Mouse (Mus musculus): ENCODE measurements around the gene Igf2bp2.
A peak's percentile ranks its signal among the peaks of the same experiment; 100 is the strongest.

Igf2bp2 gene

DNA sequence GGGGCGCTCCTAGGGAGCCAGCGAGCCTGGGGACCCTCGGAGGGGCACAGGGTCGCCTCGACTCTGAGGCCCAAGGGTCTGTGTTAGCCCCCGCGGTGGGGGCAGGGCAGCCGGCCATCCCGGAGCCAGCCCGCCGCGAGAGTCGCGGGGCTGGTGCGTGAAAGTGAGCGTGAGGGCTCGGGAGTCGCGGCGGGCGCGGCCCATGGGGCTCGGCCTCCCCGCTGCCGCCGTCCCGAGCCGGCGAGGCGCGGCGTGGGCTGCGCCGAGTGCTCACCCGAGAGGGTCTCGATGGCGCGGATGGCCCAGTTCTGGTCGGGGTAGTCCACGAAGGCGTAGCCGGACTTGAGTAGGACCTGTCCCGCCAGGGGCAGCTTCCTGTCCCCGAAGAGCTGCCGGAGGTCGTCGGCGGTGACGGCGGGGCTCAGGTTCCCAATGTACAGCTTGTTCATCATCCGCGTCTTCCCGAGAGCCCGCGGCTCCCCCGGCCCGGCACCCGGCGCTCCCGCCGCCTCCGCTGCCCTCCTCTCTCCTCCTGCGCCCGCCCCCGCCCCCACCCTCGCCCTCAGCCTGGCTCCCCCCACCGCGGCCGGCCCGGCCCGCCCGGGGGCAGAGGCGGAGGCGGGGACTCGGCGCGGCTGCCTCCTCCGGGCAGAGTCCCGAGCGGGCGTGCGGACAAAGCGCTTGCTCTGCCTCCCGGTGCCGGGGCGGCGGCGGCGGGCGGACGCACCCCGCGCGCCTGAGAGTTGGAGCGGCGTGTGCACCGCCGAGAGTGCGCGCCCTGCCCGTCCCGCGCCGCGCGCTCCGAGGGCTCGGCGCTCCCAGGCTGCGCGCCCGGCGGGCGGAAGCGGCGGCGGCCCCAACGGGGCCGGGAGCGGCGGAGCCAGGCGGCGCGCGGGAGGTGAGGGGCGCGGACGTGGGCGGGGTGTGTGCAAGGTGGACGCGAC lies at the start of gene Igf2bp2:
Gene Igf2bp2 (minus strand): TSS at position 788 of the 944 bp plus-strand sequence.
- Histone ChIP-seq H3K27me3 (ENCODE audit: insufficient read depth, low read length) (peaks cover 6% of the 10 kb centered on the region), H3K4me3 (replicated peaks; ENCODE audit: low read length) (peak within 1 kb of the TSS; percentile 90), H3K4me1 (replicated peaks; ENCODE audit: low read depth, low read length) (peaks cover 43% of the 10 kb centered on the region), H3K36me3 (ENCODE audit: insufficient read depth, low read length) (0 out of 2 replicates have a peak, but pooled peaks cover 1% of the 10 kb centered on the region), H3K9me3 (ENCODE audit: low read length) (no peaks in the 10 kb centered on the region)
- TF ChIP-seq POU5F1 (IDR thresholded peaks at IDR 0.05; ENCODE audit: borderline replicate concordance, low read length) (no peak), CTCF (conservative IDR thresholded peaks at IDR 0.05; ENCODE audit: low read length) (no peak), NANOG (IDR thresholded peaks at IDR 0.05; ENCODE audit: borderline replicate concordance, low read length) (no peak)

DNA sequence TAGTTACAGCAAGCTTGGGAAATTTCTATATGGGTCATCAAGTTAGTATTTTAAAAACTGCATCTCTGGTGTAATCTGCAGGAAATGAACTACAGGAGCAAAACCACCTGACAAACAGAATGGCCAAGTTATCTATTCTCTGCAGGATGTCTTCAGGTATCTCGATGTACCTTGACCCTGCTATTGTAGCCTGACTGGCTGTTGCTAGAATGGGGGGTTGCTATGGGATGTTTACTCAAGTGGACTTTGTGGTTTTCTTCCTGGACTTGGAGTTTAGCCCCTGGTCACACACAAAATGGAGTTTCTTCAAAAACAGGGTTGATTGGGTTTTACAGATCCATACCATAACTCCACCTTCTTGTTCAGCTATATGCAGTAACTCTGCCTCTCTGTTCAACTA lies 40.4 kb upstream of the Igf2bp2 start:
- Histone ChIP-seq H3K4me1 (replicated peaks; ENCODE audit: low read depth, low read length) (peaks cover 31% of the 10 kb centered on the region), H3K36me3 (ENCODE audit: insufficient read depth, low read length) (no peaks in the 10 kb centered on the region), H3K27me3 (ENCODE audit: insufficient read depth, low read length) (no peaks in the 10 kb centered on the region), H3K9me3 (ENCODE audit: low read length) (peaks cover 24% of the 10 kb centered on the region), H3K4me3 (replicated peaks; ENCODE audit: low read length) (no peak overlapping the region)
- TF ChIP-seq POU5F1 (IDR thresholded peaks at IDR 0.05; ENCODE audit: borderline replicate concordance, low read length): no peak
- TF ChIP-seq CTCF (conservative IDR thresholded peaks at IDR 0.05; ENCODE audit: low read length): no peak
- no peak for TF ChIP-seq NANOG (IDR thresholded peaks at IDR 0.05; ENCODE audit: borderline replicate concordance, low read length)

DNA sequence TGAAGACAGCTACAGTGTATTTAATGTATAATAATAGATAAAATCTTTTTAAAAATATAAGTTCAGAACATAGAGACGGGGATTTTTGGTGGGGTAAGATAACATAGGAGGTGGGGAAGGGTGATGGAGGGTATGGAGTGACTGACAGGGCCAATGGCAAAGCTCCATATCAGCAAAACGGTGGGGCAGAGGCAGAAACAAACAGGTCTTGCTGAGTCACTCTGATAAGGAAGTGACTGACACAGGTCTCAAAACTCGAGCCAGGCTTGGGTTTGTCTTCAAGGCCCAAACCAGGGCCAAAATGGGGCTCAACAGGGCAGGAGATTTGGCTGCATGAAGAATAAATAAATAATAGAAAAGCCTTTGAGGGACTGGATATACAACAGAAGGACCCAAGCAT lies 38.8 kb upstream of the Igf2bp2 start:
- Histone ChIP-seq H3K27me3 (ENCODE audit: insufficient read depth, low read length) (no peaks in the 10 kb centered on the region), H3K36me3 (ENCODE audit: insufficient read depth, low read length) (no peaks in the 10 kb centered on the region), H3K9me3 (ENCODE audit: low read length) (peaks cover 15% of the 10 kb centered on the region), H3K4me3 (replicated peaks; ENCODE audit: low read length) (no peak overlapping the region), H3K4me1 (replicated peaks; ENCODE audit: low read depth, low read length) (peaks cover 31% of the 10 kb centered on the region)
- TF ChIP-seq NANOG (IDR thresholded peaks at IDR 0.05; ENCODE audit: borderline replicate concordance, low read length) (no peak), CTCF (conservative IDR thresholded peaks at IDR 0.05; ENCODE audit: low read length) (no peak), POU5F1 (IDR thresholded peaks at IDR 0.05; ENCODE audit: borderline replicate concordance, low read length) (no peak)

DNA sequence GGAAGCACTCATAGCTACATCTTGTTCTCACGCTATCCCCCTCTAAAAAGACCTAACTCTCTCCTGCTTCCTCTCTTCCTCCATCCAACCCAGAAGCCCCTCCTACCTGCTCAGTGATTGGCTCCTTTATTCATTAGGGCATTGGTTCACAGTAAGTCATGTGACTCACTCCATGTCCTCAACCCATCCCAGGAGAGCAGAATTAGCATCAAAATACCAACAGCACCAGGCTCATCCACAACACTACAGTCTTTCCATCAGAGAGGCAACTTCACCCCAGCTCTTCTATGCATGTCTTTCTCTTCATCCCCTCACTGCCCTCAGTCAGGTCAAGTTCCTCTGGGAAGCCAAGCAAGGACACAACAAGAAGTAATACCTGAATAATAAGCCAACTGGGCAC lies 37.4 kb upstream of the Igf2bp2 start:
- Histone ChIP-seq H3K9me3 (ENCODE audit: low read length) (peaks cover 1% of the 10 kb centered on the region), H3K4me1 (replicated peaks; ENCODE audit: low read depth, low read length) (peaks cover 37% of the 10 kb centered on the region), H3K27me3 (ENCODE audit: insufficient read depth, low read length) (no peaks in the 10 kb centered on the region), H3K4me3 (replicated peaks; ENCODE audit: low read length) (peak overlapping the region; percentile 67), H3K36me3 (ENCODE audit: insufficient read depth, low read length) (no peaks in the 10 kb centered on the region)
- no peak; the same call in 1 of the 2 replicates for TF ChIP-seq POU5F1 (IDR thresholded peaks at IDR 0.05; ENCODE audit: borderline replicate concordance, low read length)
- no peak for TF ChIP-seq NANOG (IDR thresholded peaks at IDR 0.05; ENCODE audit: borderline replicate concordance, low read length)
- no peak for TF ChIP-seq CTCF (conservative IDR thresholded peaks at IDR 0.05; ENCODE audit: low read length)

DNA sequence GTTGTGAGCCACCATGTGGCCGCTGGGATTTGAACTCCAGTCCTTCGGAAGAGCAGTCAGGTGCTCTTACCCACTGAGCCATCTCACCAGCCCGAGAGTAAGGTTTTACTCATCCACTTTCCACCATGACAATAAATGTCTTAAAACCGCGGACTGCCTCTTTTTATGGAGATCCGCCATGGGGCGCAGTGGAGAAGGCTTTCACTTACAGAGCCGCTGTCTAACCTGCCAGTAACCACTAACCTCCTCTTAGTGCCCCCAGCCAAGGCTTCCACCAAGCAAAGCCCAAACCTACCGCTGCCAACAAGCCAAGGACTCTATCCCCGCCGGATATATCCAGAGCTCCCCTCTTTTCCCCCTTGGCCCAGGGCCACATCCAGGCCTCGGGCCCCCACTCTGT lies 24.3 kb upstream of the Igf2bp2 start:
- H3K4me3 ChIP-seq (replicated peaks; ENCODE audit: low read length): peak overlapping the region; percentile 78
- H3K9me3 ChIP-seq (ENCODE audit: low read length): no peaks in the 10 kb centered on the region
- peaks cover 62% of the 10 kb centered on the region for H3K4me1 ChIP-seq (replicated peaks; ENCODE audit: low read depth, low read length)
- H3K36me3 ChIP-seq (ENCODE audit: insufficient read depth, low read length): no peaks in the 10 kb centered on the region
- TF ChIP-seq CTCF (conservative IDR thresholded peaks at IDR 0.05; ENCODE audit: low read length) (no peak), NANOG (IDR thresholded peaks at IDR 0.05; ENCODE audit: borderline replicate concordance, low read length) (no peak), POU5F1 (IDR thresholded peaks at IDR 0.05; ENCODE audit: borderline replicate concordance, low read length) (no peak)
- H3K27me3 ChIP-seq (ENCODE audit: insufficient read depth, low read length): no peaks in the 10 kb centered on the region

DNA sequence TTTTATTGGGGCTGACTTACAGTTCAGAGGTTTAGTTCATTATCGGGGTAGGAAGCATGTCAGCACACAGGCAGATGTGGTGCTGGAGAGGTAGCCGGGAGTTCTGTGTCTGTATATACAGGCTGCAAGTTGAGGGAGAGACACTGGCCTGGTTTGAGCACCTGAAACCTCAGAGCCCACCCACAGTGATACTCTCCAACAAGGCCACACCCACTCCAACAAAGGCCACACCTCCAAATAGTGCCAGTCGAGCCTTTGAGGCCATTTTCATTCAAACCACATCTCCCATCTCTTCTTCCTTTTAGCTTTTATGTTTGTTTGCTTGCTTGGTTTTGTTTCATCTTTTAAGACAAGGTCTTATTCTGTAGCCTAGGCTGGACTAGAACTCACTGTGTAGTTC lies 22.3 kb upstream of the Igf2bp2 start:
- Histone ChIP-seq H3K4me1 (replicated peaks; ENCODE audit: low read depth, low read length) (peaks cover 64% of the 10 kb centered on the region), H3K36me3 (ENCODE audit: insufficient read depth, low read length) (no peaks in the 10 kb centered on the region), H3K9me3 (ENCODE audit: low read length) (no peaks in the 10 kb centered on the region), H3K27me3 (ENCODE audit: insufficient read depth, low read length) (no peaks in the 10 kb centered on the region), H3K4me3 (replicated peaks; ENCODE audit: low read length) (no peak overlapping the region)
- no peak for TF ChIP-seq NANOG (IDR thresholded peaks at IDR 0.05; ENCODE audit: borderline replicate concordance, low read length)
- no peak for TF ChIP-seq CTCF (conservative IDR thresholded peaks at IDR 0.05; ENCODE audit: low read length)
- no peak for TF ChIP-seq POU5F1 (IDR thresholded peaks at IDR 0.05; ENCODE audit: borderline replicate concordance, low read length)

DNA sequence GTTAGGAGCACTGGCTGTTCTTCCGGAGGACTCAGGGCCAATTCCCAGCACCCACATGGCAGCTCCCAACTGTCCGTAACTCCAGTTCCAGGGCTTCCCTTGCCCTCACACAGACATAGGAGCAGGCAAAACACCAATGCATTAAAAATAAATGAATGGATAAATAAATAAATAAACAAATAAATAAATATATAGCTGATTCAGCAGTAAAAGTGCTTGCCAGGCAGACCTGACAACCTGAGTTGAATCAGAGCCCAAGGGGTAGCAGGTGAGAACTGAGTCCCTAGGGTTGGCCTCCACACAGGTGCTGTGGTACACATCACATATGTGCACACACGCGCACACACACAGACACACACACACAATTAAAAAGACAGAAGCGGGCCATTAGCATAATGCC lies 21.0 kb upstream of the Igf2bp2 start:
- H3K4me1 ChIP-seq (replicated peaks; ENCODE audit: low read depth, low read length): peaks cover 54% of the 10 kb centered on the region
- TF ChIP-seq POU5F1 (IDR thresholded peaks at IDR 0.05; ENCODE audit: borderline replicate concordance, low read length) (no peak), NANOG (IDR thresholded peaks at IDR 0.05; ENCODE audit: borderline replicate concordance, low read length) (no peak), CTCF (conservative IDR thresholded peaks at IDR 0.05; ENCODE audit: low read length) (no peak)
- H3K27me3 ChIP-seq (ENCODE audit: insufficient read depth, low read length): no peaks in the 10 kb centered on the region
- H3K9me3 ChIP-seq (ENCODE audit: low read length): no peaks in the 10 kb centered on the region
- H3K4me3 ChIP-seq (replicated peaks; ENCODE audit: low read length): no peak overlapping the region
- H3K36me3 ChIP-seq (ENCODE audit: insufficient read depth, low read length): no peaks in the 10 kb centered on the region

DNA sequence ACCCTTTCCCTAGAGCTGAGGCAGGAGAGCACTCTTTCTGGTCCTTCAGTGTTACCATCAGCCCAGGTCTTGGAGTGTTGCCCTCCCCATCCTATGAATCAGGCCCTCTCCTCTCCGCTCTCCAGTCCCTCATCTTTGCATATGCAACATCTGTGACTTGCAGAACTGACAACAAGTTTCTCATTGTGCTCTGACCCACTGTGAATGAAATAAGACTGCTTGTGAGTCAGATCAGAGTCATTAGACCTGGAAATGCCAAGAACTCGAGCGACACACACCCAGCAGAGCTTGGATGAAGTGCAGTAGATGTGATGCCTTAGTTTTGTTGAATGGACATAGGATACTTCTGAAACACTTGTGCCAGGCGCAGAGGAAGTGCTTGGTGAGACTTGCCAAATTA lies 19.2 kb upstream of the Igf2bp2 start:
- Histone ChIP-seq H3K4me3 (replicated peaks; ENCODE audit: low read length) (no peak overlapping the region), H3K9me3 (ENCODE audit: low read length) (no peaks in the 10 kb centered on the region), H3K27me3 (ENCODE audit: insufficient read depth, low read length) (no peaks in the 10 kb centered on the region), H3K4me1 (replicated peaks; ENCODE audit: low read depth, low read length) (peaks cover 47% of the 10 kb centered on the region), H3K36me3 (ENCODE audit: insufficient read depth, low read length) (no peaks in the 10 kb centered on the region)
- TF ChIP-seq POU5F1 (IDR thresholded peaks at IDR 0.05; ENCODE audit: borderline replicate concordance, low read length) (no peak), CTCF (conservative IDR thresholded peaks at IDR 0.05; ENCODE audit: low read length) (no peak)
